Mouse (Mus musculus) urinary bladder, postnatal 36 days (tissue): ENCODE data around the gene Saa2.

ENCODE experiments used
- DNase-seq, 2 experiments: peaks; one replicate each; pipeline ENCODE4 v3.0.0; 2022; ENCODE audit warnings: low spot score in 2 of 2, mixed read lengths in 1 of 2

Gene Saa2

GRCm38 (mm10) chr7:46762601-46763000 is 11.0 kb downstream of the Saa2 start:
- DNase-seq, result no peak

- no peak for DNase-seq
Observed at GRCm38 (mm10) chr7:46764672-46765071, 13.1 kb downstream of the Saa2 start.

GRCm38 (mm10) chr7:46767371-46767770 is 15.8 kb downstream of the Saa2 start:
- no peak for DNase-seq

GRCm38 (mm10) chr7:46768451-46768850 is 16.9 kb downstream of the Saa2 start:
- no peak for DNase-seq

- DNase-seq, result peak; percentile 8 to 25
Observed at GRCm38 (mm10) chr7:46770706-46771105, 19.1 kb downstream of the Saa2 start.

GRCm38 (mm10) chr7:46789177-46789849 is 37.7 kb downstream of the Saa2 start:
- no peak for DNase-seq

- DNase-seq, result no peak
Observed at GRCm38 (mm10) chr7:46793871-46794270, 42.3 kb downstream of the Saa2 start.

- peak; percentile 98 for DNase-seq
Observed at GRCm38 (mm10) chr7:46795287-46796205, 44.0 kb downstream of the Saa2 start, which contains the start of the genes Hps5 and Gtf2h1. Gene Hps5 (minus strand): TSS chr7:46796064. Gene Gtf2h1 (plus strand): TSS chr7:46796103.

- peak in 1 of 2 experiments; percentile 18 for DNase-seq
Observed at GRCm38 (mm10) chr7:46796206-46796679, 44.7 kb downstream of the Saa2 start.

GRCm38 (mm10) chr7:46796779-46797178 is 45.2 kb downstream of the Saa2 start:
- DNase-seq, result no peak
